Mouse (Mus musculus) CH12F3 (cell line): ENCODE measurements around the gene Tectb.
"Not testable (repeated sequence)": the region's sequence is repeated elsewhere in the genome, so short reads cannot be mapped to it uniquely, and the experiment has no call there.

Experiments
- in situ Hi-C: fragments of 300-500 bp; cut with MboI; formaldehyde crosslinking; loops from 2 replicates; pipeline ENCODE4 v1.14.3; 2020; ENCODE audit warnings: low sequenced_read_pairs

The Tectb gene

DNA sequence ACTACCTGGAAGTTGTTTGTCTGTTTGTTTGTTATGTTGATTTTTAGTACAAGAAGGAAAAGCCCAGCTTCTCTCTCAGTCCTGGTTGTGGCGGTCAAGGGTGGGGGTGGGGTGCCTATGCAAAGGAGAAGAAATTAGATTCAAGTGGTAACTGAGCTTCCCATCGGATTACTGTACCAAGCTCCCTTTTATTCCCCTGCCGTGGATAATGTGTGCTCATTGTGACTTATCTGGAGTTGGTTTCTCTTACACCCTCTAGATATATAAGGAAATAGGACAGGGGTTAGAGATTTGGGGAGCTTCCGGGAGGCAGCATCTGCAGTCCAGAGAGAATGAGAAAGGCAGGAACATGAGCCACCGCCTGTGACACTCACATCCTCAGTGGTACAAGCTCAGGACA is at the start of gene Tectb:
Tectb (plus strand) TSS at position 301 of the 400 bp plus-strand sequence.
- in situ Hi-C loops: no loop called here

DNA sequence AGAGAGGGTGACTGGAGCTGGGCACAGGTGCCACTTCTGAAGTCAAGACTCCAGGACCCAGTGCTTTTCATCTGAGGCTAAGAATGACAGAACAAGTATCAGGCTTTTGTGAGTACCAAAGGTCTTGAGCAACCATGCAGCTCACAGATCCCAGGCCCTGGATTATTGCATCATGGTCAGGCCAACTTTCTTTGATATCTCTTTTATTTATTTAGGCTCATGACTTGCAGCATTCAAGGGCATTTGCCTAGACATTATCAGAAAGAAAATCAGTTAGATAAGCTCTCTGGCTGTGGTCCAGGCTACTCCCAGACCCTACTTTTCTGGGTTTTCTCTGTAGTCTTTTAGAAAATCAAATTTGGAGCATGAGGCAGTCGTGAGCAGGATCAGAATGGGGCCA is 48.8 kb upstream of the Tectb start:
- in situ Hi-C loops: no loop called here

DNA sequence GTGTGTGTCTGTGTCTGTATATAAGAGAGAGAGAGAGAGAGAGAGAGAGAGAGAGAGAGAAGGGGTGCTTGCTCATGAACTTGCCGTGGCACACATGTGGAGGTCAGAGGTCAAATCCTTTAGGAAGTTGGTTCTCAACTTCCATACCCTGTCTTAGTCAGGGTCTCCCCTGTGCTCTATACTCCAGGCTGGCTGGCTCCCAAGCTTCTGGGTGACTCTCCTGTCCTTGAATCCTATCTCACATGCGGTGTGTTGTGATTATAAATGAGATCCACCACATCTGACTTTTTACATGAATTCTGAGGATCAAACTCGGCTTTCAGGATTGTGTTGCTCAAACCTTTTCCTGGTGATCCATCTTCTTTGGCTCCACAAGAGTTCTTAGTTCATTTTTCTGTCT is 48.1 kb upstream of the Tectb start:
- in situ Hi-C loops: no loop called here

DNA sequence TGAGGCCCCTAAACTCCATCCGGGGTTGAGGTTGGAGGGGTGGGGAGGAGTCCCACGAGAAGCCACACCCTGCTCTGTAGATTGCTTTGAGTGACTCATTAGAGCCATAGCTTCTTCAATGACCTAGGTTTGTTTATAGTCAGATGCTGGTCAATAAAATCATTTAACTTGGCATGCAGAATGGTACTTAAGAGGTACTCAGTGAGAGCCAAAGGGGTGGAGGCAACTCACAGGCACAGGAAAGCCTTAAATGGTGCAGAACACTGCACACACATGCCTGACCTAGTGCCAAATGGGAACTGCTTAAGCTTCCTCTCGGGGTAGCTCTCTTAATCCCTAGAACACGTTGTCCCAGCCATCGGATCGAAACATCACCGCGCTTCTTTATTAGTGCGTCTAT is 46.0 kb upstream of the Tectb start:
- in situ Hi-C loops: no loop called here

DNA sequence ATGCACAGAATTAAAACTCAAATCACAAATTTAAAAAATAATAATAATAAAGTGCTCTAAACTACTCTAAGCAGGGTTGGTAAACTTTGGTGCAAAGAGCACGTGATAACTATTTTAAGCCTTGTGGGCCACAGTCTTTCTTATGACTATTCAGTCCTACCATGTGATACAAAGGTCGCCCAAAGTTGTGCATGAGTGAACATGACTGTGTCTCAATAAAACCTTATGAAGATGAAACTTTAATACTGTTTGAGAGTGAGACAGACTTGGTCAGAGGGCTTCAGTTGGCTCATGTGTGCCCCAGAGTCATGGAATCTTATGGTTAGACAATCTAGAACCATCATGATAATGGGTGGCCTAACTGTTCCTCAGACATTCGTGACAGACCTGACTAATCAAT is 44.6 kb upstream of the Tectb start:
- in situ Hi-C loops: no loop called here

DNA sequence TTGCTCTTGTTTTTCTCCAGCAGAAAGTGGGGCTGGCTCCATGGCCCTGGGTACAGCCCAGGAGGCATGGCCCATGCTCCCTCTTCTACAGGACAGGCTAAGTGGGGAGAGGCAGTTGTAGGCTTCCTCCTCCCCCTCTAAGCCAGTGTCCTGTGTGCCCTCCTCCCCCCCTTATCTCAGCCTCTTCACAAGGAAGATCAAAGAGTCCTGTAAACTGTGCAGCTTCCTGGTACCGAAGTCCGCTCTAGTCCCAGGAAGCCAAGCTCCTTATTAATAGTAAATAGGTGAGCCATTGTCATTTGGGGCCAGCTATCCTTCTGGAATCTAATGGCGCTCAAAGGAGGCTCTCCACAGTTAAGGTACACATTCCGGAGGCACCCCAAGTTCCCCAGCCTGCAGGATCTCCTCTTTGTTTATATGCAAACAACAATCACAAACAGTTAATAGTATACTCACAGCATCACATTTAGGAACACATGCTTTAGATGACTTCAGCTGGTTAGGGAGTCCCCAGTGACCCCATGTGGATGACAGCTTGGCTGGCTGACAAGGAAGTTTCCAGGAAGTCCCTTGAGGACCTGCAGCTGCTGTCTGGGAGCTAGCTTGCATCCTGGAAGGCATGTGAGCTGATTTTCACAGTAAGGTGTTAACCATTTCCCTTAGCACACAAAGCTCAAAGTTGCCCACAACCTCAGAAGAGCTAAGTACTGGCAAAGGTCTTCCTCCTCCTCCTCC is 43.7 kb upstream of the Tectb start:
- in situ Hi-C loops: no loop called here

DNA sequence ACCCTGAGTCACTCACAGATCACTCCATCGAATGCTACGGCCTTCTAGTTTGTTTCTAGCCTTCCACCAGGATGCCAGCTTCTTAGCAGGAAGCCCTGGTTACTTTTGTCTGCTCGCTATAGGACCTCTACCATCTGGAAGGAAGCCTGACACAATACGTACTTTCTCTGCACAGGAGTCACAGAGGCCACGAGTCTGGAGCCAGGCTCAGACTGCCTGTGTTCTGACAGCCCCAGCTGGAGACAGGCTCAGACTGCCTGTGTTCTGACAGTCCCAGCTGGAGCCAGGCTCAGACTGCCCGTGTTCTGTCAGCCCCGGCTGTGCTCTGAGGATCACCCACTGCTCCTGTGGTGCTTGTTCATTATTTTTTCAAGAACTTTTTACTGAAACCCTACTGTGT is 42.6 kb upstream of the Tectb start:
- in situ Hi-C loops: no loop called here

DNA sequence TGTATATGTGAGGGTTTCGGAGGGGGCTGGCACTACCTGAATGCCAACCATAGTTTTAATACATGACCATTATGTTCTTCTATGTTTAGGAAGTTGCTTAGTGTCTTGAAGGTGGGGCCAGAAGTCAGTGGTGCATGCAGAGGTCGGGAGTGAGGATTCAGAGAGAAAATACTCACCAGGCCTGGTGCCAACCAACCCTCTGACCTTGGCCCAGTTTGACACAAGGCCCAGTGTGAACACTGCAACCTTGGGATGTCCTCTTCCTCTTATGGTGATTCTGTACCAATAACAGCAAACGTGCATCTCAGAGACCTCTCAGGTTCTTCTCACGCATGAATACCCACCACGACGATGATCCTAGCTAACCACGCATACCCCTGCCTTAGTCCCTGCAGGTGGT is 42.0 kb upstream of the Tectb start:
- in situ Hi-C loops: no loop called here

DNA sequence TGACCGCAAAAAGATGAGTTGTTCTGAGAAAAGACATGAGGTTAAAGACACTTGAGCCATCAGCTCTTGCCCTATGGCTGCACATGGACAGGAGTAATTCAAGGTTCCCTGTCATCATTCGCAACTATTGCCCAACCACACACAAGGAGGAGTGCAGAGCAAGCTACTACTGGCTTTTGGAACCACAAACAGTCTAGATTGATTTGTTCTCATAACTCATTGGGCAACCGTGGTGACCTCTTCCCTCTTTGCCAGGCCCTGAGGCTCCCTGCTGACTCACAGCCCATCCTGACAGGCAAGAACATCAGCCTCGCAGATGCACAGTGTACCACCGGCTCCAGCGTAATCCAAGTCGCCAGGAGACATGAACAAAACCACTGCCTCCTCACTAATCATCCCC is 41.2 kb upstream of the Tectb start:
- in situ Hi-C loops: no loop called here

DNA sequence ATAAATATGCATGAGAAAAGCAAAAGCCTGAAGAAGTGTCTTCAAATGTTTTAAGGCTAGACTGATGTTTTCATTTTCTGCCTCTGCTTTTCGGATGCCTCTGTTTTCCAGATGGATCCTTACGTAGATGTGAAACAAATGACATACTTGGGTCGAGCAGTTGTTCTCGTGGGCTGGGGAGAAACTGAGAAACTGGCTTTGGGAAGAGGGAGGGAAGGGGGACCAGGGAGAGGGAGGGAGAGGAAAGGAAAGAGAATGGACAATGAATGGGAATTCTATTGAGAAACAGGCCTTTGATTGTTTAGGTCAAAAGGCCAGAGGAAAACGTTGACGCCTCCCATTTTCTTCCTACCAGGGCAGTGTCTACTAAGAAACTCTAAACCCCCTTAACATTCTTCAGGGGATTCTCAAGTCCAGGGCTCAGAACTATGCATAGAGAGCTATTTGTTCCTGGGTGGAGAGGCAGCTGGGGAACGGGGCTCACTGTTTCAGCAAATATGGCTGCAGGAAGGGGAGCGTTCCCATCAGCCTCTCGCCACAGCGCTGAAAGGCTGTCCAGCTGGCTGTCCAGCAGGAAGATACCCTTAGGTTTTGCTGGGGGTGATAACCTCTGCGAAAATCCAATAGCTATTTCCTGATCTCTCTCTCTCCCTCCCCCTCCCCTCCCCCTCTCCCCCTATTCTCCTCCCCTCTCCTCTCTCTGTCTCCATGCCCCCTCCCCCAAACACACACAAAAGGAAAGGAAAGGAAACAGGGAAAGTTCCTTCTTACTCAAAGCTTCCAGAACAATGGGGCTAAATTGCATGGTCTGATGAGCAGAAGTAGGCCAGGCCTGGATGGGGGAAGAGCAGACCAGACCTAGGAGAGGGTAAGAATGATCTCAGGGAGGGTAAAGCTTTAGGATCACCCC is 36.9 kb upstream of the Tectb start:
- in situ Hi-C loops: no loop called here

DNA sequence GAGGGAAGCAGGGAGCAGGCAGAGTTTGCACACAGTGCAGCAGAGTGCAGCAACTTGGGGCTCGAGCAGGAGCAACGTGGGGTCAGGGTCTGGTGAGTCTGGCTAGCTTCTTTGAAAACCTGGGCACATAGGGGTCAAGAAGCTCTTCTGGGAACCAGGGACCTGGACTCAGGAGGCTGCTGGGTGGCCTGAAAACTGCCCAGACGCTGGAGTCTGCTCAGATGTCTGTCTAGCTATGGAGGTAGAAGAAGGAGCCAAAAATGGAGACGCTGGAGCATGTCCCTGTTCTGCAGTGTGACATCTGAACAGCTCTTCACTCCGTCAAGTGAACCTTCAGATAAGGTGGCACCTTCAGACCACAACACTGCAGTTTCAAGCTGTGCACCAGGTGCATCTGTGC is 35.8 kb upstream of the Tectb start:
- in situ Hi-C loops: no loop called here

DNA sequence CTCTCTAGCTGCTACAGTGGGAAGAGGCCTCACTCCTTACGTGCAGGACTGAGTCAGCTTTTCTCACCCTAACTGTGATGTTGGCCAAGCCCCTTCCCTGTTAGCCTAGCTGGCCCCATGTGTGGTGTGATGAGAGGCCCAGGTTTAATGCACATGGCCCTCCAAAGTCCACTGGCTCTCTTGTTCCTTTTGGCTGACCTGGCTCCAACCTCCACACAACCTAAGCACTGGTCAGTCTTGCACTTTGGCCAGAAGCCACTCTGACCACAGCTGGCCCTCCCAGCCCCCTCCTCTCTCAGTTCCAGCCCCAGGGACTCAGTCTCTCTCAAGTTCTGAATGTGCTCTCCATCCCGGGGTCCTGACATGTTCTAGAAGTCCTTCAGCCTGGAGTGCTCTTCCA is 35.4 kb upstream of the Tectb start:
- in situ Hi-C loops: no loop called here

DNA sequence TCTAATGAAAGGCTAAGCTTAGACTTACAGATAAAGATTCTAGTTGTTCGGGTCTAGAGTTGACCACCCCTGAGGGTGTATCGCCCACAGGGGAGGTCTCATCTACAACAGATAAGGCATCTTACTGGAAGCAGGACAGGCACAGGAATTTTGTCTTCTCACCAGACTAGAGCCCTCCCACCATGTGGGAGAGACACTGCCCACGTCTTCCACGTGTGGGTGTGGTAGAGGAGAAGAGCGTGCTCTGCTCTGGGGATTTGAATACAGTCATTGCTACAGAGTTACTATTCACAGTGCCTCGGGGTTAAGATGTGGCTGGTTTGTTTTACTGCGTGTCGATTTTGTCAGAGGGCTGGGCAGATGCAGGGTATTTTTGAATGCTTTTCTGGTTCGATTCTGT is 33.0 kb upstream of the Tectb start:
- in situ Hi-C loops: no loop called here

DNA sequence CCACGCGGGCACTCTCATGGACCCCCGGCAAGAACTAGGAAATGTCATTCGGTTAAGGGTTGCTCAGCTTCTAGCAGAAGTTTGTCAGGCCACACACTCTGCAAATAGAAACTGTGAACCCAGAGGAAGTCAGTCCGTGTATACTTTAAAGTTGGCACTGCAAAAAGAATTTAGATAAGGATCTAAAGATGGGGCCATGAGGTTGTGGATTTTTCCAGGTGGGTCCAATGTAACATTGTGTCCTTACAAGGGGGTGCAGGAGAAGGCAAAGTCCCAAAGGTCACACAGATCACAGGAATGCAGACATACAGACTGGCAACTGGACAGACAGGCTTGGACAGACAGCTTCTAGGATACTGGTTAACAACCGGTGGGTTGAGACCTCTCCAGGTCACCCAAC is 32.4 kb upstream of the Tectb start:
- in situ Hi-C loops: no loop called here

DNA sequence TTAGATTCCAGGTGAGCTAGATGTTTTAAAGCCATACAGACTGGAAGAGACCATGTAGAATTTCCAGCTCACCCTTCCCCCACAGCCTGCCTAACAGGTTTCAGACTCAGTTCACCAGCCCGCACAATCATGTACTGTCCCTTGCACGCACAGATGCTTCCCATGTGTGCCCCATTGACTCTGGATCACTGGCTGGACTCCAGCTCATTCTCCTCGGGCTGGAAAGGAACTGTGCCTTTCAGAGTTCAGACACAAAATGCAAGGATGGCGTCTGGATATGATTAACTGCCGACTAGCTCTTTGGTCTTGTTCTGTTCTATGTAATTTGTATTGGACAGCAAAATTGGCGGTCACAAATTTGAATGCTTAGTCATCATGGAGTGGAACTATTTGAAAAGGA is 30.9 kb upstream of the Tectb start:
- in situ Hi-C loops: no loop called here

DNA sequence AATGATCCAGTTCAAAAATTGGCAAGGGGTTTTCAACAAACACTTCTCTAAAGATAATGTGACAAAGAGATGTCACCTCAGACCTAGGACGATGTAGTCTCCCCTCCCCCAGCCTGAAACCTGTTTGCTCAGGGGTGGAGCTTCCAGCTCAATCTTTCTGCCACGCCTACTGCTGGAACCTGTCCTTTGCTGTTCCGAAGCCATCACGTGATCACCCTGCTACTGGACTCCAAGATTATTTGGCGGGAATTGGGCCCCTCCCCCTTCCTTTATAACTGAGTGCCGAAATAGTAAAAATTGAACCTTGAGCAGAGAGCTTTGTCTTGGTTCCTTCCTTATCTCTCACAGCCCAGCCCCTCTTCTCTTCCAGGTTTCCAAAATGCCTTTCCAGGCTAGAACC is 28.3 kb upstream of the Tectb start:
- in situ Hi-C loops: not testable (repeated sequence)

DNA sequence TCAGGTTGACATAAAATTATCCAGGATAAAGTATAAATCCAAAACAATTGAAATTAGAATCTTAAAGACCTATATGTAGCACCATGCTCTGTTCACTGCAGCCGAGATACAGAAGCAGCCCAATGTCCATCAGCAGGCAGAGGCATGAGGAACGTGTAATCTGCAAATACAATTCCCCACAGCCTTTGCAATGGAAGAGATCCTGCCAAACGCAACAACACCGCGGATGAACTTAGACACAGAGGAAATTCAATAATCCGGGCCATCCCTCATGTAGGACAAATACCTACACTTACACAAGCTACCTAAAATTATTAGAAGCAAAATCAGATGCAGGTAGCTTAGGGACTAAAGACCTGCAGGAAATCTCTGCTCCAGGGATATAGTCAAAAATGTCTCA is 27.6 kb upstream of the Tectb start:
- in situ Hi-C loops: no loop called here

DNA sequence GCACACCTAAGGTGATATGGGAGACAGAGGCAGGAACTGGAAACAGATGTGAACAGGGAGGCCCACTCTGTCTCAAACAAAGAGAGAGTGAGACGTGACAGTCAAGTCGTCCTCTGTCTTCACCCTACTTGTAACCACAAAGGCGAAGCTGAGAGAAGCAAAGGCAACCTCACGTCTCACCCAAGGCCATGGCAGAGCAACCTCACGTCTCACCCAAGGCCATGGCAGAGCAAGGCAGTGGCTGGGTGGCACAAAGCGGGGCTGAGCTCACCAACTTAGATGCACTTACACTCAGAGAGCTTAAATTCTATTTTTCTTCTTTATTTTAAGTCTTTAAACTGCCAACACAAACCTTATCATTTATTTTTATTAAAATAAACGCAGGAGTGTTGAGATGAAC is 23.5 kb upstream of the Tectb start:
- in situ Hi-C loops: no loop called here

DNA sequence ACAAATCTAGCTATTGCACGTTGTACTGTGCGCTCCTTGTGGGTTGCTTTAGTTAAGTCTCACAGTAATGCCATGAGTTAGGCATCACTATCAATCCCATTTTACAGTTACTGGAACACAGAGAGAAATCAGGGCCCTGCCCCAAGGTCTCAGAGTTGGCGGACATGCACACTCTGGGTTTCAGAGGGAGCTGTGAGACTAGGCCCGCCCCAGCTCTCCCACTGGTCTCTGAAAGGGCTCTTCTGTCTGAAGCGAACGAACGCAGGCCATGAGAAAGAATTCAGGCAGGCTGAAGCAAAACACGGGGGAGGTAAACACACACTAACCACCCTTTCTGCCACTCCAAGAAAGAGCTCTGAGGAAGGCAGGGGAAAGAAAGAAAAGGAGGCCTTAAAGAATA is 21.9 kb upstream of the Tectb start:
- in situ Hi-C loops: no loop called here

DNA sequence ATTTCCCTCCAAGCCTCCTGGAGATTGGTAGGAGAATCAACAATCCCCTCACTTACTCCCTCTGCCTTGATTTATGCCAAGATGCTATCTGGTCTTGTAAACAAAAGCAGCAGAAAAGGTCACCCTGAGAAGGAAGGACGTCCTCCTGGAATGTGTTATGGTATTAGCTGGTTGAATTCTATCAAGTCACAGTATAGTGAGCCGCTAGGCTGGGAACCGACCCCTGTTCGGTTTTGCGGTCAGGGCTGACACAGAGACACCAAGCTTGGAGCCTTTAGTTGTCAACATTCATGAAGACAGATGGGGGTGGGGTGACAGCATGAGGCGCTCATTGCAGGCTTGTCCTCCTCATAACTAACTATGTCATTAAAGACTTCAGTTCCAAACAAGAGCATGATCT is 20.7 kb upstream of the Tectb start:
- in situ Hi-C loops: no loop called here

DNA sequence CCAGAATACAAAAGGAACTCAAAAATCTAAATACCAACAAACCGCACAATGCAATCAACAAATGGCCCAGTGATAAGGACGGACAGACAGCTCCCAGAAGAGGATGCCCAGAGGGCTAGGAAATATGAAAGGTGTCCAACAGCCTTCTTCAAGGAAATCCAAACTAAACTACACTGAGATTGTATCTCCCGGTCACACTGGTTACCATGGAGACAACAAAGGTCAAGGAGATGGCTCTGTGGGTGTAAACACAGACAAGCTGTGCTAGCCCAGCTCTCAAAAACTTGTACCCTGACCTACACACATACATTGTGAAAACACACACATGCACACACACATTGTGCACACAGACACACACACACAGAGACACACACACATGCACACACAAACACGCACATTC is 18.3 kb upstream of the Tectb start:
- in situ Hi-C loops: no loop called here

DNA sequence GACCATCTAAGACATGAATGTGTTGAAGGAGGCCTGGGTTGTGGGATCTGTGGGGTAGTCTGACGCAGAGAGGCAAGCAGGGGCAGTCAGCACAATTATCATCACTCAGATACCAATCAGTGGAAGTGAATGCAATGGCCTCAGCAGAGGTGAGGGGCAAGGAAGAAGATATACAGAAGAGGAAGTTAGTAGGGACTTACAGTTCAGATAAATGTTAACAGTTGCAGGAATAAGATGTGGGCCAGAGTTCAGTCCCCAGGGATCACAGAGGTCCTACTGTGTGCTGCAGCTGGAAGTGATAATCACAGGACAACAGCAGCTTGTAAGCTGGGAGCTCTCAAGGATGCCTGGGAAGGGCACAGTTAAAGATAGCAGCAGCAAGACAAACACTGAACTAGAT is 16.4 kb upstream of the Tectb start:
- in situ Hi-C loops: no loop called here
